Mouse (Mus musculus): ENCODE measurements around the gene Htra2.

- TF ChIP-seq POLR2A (IDR thresholded peaks at IDR 0.05; ENCODE audit: borderline replicate concordance, extremely low read depth, insufficient read depth, insufficient read length, poor library complexity, severe bottlenecking) (no peak), CTCF (IDR thresholded peaks at IDR 0.05; ENCODE audit: borderline replicate concordance, extremely low read depth, insufficient read depth, insufficient read length) (no peak)
These were observed 19.9 kb upstream of the Htra2 start for GRCm38 (mm10) chr6:83074979-83075378.
